Mouse (Mus musculus) activated CD4-positive, CD25-positive, alpha-beta regulatory T cell, adult 4 months (primary cell): Measurements from ENCODE around the gene Nos1ap. TPM values are rescaled to one million over a fixed set of nuclear protein-coding genes. Genes with fewer than 3 reads are reported as not detected.

Experiments used
- ATAC-seq: one replicate; pipeline ENCODE4 v1.8.0; 2017
- polyA plus RNA-seq, 2 experiments: library from polyadenylated mRNA; unstranded; fragments of 100-300 nt; shearing (Covaris generic); gene quantifications; one replicate each; pipeline ENCODE4 v1.2.1; 2017

The Nos1ap gene
- polyA plus RNA-seq, 2 experiments from 2014 or later: not detected

DNA sequence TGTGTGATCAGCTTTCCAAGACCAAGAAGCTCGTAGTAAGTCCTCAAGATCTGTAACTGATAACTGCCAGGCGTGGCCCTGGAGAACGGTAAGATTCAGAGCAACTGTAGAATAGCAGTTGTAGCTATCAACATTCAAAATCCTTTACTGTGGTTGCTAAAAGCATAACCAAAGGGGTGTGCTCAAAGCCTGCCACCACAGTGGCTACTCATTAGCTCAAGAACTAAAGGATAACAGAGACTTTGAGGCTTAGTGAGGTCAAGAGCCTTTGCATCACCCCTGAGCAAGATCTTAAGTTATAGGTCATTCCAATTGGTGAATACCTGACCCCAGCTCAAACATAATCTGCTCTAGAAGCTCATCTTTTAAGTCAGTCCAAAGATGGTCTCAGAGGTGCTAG lies 134.3 kb downstream of the Nos1ap start:
- ATAC-seq: no peak

DNA sequence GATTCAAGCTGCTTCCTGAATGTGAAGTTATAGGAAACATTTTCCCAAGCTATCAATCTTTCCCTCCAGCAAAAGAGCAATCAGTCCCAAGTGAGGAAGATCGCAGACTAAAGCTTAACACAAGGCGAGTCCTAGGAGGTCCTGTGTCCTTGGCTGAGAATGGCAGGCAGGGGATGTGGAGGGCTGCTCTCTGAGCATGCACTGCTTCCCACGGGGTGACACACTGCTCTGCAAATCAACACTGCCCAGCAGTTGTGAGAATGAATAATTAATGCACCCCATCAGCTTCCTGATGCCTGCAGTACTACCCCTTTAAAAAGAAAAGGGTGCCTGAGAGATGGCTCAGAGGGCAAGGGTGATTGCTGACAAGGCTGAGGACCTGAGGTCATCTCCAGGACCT lies 136.2 kb downstream of the Nos1ap start:
- ATAC-seq: no peak

DNA sequence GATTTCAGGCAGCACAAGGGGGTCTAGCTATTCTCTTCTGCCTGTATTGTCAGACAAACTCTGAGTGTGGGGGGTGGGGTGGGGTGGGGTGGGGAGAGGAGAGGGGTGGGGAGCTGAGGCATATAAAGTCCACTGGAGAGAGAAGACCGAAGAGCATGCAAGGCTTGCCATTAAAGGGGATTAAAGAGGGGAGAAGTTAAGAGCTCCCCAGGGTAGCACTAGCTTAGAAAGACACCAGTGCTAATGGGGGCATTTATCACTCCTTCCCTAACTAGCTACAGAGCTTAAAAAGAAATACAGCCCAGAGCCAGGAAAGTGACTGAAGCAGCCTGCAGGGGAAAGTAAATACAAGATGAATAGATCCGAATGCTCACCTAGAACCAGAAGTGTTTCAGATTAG lies 141.4 kb downstream of the Nos1ap start:
- no peak for ATAC-seq

DNA sequence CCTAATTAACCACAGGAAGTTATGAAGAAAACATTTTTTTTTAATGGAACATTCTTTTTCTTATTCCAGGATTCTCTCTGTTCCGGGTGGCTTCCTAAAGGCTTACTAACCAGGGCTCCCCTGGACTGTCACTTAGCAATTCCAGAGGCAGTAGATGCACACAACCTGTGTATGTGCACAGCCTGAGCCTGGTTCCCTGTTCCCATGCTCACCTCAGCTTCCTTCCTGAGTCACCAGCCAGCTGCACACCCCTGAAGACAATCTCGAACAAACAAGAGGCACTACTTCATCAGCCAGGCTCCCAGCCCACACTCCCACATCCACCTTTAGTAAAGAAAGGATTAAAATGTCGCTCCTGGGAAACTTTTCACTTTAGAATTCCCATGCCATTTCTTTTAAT lies 144.2 kb downstream of the Nos1ap start:
- ATAC-seq: no peak

DNA sequence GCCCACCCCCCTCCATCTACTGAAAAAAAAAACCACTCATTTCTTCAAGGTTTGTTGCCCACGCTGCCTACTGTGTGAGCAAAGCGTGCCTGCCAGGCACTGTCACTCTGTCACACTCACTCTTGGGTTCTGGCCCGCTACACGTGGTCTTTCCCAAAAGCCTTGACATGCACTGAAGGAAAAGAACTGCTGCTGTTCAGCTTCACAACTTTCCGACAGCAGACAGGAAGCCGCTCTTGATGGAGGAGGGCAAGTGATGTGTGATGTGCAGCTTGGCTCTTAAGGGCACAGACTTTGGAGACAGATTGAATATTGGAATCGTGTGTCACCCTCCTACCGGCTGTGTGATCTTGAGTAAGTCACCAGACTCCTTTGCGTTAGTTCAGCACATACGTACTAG lies 149.3 kb downstream of the Nos1ap start:
- ATAC-seq: no peak

DNA sequence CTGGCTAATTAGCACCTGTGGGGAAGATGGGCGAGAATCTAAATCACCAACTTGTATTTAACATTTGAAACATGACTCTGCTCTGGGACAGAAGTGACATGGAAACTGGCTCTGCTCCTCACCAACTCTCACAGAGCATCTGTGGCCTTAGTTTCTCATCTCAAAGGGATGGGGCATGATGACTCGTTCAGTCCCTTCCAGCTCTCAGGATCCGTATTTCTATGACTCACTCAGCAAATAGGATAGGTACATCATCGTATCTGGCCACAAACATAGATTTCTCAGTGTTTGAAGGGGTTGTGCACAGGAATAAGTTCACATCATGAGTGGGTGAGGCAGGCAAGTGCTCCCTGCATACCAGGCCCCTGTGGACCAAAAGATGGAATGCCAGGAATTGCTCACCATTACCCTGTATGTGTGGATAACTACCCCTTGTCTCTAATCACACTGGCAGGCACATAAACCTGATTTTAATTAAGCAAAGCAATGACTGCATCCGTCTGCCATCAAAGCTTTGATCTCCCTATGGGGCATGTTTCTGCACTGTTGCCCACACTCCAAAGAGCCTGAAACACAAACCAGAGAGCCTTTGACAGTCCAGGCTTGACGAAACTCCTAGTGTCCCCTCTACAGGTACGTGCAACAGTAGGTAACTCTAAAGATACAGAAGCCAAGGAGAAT lies 151.1 kb downstream of the Nos1ap start:
- no peak for ATAC-seq

GRCm38 (mm10) chr1:170434146-170434545 lies 155.5 kb downstream of the Nos1ap start:
- ATAC-seq: no peak

DNA sequence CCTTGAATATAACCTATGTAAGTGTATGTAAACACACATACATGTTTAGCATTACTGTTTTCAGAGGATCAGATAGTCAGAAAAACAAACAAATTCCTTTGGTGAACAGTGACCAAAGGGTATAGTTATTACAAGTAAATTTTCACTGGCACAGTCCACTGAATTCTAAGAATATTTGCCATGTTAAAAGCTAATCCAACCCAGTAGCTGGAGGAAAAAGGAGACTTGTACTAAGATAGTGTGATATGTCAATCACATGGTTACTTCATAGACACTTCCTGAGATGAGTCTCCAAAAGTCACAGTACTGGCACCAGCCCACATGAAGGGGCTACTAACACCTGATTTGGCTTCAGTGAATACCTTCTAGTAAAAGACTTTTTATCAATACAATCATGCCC lies 156.0 kb downstream of the Nos1ap start:
- ATAC-seq: no peak

DNA sequence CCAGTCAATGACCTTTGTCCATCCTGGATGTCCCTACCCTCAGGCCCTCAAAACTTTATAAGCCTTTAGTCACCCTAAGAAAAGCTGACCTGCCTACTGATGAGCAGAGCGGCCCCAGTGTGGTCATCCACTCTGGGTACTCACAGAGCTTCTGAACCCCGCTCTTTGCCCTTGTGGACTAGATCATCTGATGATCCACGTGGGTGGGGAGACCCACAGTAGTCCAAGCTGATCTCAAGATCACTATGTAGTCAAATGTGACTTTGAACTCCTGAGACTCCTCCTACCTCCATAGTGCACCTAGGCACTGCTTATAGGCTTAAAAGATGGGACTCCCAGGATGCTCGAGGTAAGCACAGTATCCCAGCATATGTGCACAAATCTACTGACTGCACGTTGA lies 157.4 kb downstream of the Nos1ap start:
- no peak for ATAC-seq

- no peak for ATAC-seq
Observed at GRCm38 (mm10) chr1:170431312-170431711, 158.3 kb downstream of the Nos1ap start.

- no peak for ATAC-seq
Observed at GRCm38 (mm10) chr1:170430660-170431059, 159.0 kb downstream of the Nos1ap start.

- no peak for ATAC-seq
Observed at GRCm38 (mm10) chr1:170429656-170430055, 160.0 kb downstream of the Nos1ap start.

DNA sequence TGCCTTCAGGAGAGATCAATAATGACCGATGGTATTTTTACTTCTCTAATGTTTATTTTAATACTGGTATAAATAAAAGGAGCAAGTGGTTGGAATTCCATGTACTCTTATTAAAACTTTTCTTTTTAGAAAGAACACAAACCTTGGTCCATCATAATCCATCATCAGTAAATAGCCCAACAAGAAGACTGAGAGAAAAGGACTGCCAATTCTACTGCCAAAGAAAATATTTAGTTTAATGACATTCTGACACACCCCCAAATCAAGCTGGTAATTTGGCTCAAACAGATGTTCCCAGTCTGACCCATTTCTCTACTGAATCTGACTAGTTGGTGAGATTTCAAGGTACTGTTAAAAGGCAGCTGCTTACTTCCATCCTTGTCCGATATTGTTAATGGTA lies 161.5 kb downstream of the Nos1ap start:
- no peak for ATAC-seq

- ATAC-seq: no peak
Observed at GRCm38 (mm10) chr1:170424258-170424889, 165.3 kb downstream of the Nos1ap start.

DNA sequence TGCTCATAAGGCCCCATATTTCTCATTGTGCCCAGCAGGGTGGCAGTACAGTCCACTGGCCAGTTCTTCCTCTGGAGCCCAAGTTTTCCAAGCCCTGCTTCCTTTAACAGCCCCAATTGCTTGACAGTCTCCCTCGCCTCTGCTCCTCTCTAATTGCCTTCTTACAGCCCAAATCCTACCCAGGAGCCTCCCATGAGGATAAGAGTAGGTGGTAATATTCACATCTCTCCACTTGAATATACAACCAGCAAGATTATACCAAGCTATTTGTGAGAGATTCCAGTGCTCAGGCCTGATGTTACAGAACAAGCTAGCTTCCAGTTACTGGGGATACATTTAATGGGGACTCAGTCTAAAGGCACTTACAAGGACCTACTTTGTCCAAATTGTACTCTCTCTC lies 166.6 kb downstream of the Nos1ap start:
- no peak for ATAC-seq

DNA sequence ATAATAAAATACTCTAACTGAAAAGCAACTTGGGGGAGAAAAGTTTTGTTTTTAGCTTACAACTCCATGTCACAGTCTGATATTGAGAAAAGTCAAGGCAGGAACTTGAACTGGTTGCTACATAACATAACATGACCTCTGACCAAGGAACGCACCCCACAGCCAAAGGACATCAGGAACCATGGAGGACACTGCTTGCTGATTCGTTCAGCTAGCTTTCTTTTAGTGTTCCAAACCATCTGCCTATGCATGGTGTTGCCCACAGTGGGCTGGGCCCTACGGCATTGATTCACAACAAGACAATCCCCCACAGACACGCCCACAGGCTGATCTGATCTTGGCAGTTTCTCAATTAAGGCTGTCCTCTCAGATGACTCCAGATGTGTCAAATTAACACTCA lies 167.5 kb downstream of the Nos1ap start:
- no peak for ATAC-seq

- ATAC-seq: no peak
Observed at GRCm38 (mm10) chr1:170419961-170420360, 169.7 kb downstream of the Nos1ap start.

GRCm38 (mm10) chr1:170418131-170418530 lies 171.5 kb downstream of the Nos1ap start:
- no peak for ATAC-seq

DNA sequence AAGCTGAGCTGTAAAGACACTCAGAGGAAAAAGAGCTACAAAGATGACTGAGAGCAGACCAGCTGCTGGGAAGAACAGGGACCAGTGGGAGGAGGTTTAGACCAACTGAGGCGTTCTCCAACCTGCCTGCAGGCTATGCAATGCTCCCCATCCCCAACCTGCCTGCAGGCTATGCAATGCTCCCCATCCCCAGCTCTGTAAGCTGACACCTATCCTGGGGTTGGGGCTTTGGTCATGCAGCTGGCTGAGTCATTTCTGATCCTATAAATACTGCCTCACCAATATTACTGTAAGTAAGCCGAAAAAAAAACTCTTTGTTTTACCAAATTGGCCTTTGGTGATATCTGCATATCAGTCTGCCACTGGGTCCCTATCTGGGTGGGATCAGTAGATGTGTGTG lies 172.7 kb downstream of the Nos1ap start:
- no peak for ATAC-seq

DNA sequence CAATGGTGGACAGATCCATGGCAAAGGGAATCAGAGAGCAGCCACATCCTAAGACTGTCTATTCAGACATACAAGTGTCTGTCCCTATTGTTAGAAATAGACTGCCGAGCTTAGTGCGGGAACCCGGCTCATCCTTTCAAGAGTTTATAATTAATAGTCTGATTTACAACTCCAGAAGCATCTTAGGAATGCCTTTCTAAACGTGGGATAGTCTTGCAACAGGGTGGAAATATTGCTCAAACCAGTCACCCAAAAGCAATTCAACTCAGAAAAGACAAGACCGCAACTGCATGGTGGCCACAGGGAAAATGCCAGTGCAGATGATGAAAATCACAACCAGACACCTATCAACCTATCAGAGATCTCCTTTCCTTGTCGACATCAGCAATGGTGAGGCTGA lies 173.5 kb downstream of the Nos1ap start:
- no peak for ATAC-seq

GRCm38 (mm10) chr1:170415395-170415794 lies 174.3 kb downstream of the Nos1ap start:
- ATAC-seq: no peak

- ATAC-seq: no peak
Observed at GRCm38 (mm10) chr1:170410402-170411191, 179.1 kb downstream of the Nos1ap start.

- no peak for ATAC-seq
Observed at GRCm38 (mm10) chr1:170409091-170409490, 180.6 kb downstream of the Nos1ap start.

- ATAC-seq: no peak
Observed at GRCm38 (mm10) chr1:170406921-170407320, 182.7 kb downstream of the Nos1ap start.
